Mouse (Mus musculus): ENCODE measurements at regions not wholly inside any gene's neighbourhood (a gene's known extent, or its start where the extent isn't known, plus 50 kb on each side); places are given as distances from the start of the nearest gene placed in this dataset.

- Histone ChIP-seq H3K4me3 (replicated peaks; ENCODE audit: extremely low read depth, low read depth, low read length) (no peak overlapping the region), H3K4me1 (ENCODE audit: control insufficient read depth, insufficient read depth, low read length) (no peaks in the 10 kb centered on the region)
- DNase-seq = no peak
- WGBS = 73% methylated on average over 11 of the region's 11 CpGs
- no peak for TF ChIP-seq CTCF (IDR thresholded peaks at IDR 0.05; ENCODE audit: insufficient read depth, low read length)
- no peak for TF ChIP-seq POLR2A (IDR thresholded peaks at IDR 0.05; ENCODE audit: borderline replicate concordance, extremely low read depth, low read depth, low read length)
Measured at GRCm38 (mm10) chr8:15496248-15496647, 450.4 kb upstream of the BB014433 start.

- TF ChIP-seq CTCF (IDR thresholded peaks at IDR 0.05; ENCODE audit: insufficient read depth, low read length) (no peak), POLR2A (IDR thresholded peaks at IDR 0.05; ENCODE audit: borderline replicate concordance, extremely low read depth, low read depth, low read length) (no peak)
- no peak overlapping the region for H3K4me3 ChIP-seq (replicated peaks; ENCODE audit: extremely low read depth, low read depth, low read length)
- H3K4me1 ChIP-seq (ENCODE audit: control insufficient read depth, insufficient read depth, low read length) = no peaks in the 10 kb centered on the region
- DNase-seq = no peak
- WGBS = 75% methylated on average over 4 of the region's 4 CpGs
Measured at GRCm38 (mm10) chr8:15490774-15491173, 444.9 kb upstream of the BB014433 start.

- WGBS = 53% methylated on average over 5 of the region's 5 CpGs
Measured at GRCm38 (mm10) chr8:15487579-15487978, 441.7 kb upstream of the BB014433 start.

GRCm38 (mm10) chr8:15470561-15470960 is 424.7 kb upstream of the BB014433 start:
- TF ChIP-seq CTCF (IDR thresholded peaks at IDR 0.05; ENCODE audit: insufficient read depth, low read length) = no peak
- no peak for TF ChIP-seq POLR2A (IDR thresholded peaks at IDR 0.05; ENCODE audit: borderline replicate concordance, extremely low read depth, low read depth, low read length)
- WGBS = 71% methylated on average over 4 of the region's 4 CpGs
- H3K4me3 ChIP-seq (replicated peaks; ENCODE audit: extremely low read depth, low read depth, low read length) = no peak overlapping the region
- no peak for DNase-seq
- H3K4me1 ChIP-seq (ENCODE audit: control insufficient read depth, insufficient read depth, low read length) = no peaks in the 10 kb centered on the region

More at GRCm38 (mm10) chr8:15487579-15487978, 441.7 kb upstream of the BB014433 start:
- Histone ChIP-seq H3K4me3 (replicated peaks; ENCODE audit: extremely low read depth, low read depth, low read length) (no peak overlapping the region), H3K4me1 (ENCODE audit: control insufficient read depth, insufficient read depth, low read length) (no peaks in the 10 kb centered on the region)
- DNase-seq = no peak
- TF ChIP-seq CTCF (IDR thresholded peaks at IDR 0.05; ENCODE audit: insufficient read depth, low read length) = no peak
- TF ChIP-seq POLR2A (IDR thresholded peaks at IDR 0.05; ENCODE audit: borderline replicate concordance, extremely low read depth, low read depth, low read length) = no peak

- TF ChIP-seq POLR2A (IDR thresholded peaks at IDR 0.05; ENCODE audit: borderline replicate concordance, extremely low read depth, low read depth, low read length) (no peak), CTCF (IDR thresholded peaks at IDR 0.05; ENCODE audit: insufficient read depth, low read length) (no peak)
- Histone ChIP-seq H3K4me1 (ENCODE audit: control insufficient read depth, insufficient read depth, low read length) (no peaks in the 10 kb centered on the region), H3K4me3 (replicated peaks; ENCODE audit: extremely low read depth, low read depth, low read length) (no peak overlapping the region)
- no peak for DNase-seq
- WGBS = 59% methylated on average over 10 of the region's 10 CpGs
Measured at GRCm38 (mm10) chr8:15468540-15469476, 422.9 kb upstream of the BB014433 start.

GRCm38 (mm10) chr8:15438546-15438945 is 392.7 kb upstream of the BB014433 start:
- WGBS = 42% methylated on average over 5 of the region's 5 CpGs

GRCm38 (mm10) chr8:15394722-15395115 is 348.8 kb upstream of the BB014433 start:
- no peak for TF ChIP-seq CTCF (IDR thresholded peaks at IDR 0.05; ENCODE audit: insufficient read depth, low read length)
- TF ChIP-seq POLR2A (IDR thresholded peaks at IDR 0.05; ENCODE audit: borderline replicate concordance, extremely low read depth, low read depth, low read length) = no peak
- Histone ChIP-seq H3K4me3 (replicated peaks; ENCODE audit: extremely low read depth, low read depth, low read length) (no peak overlapping the region), H3K4me1 (ENCODE audit: control insufficient read depth, insufficient read depth, low read length) (no peaks in the 10 kb centered on the region)
- DNase-seq = no peak
- WGBS = 46% methylated on average over 4 of the region's 4 CpGs

More at GRCm38 (mm10) chr8:15438546-15438945, 392.7 kb upstream of the BB014433 start:
- no peak for DNase-seq
- TF ChIP-seq CTCF (IDR thresholded peaks at IDR 0.05; ENCODE audit: insufficient read depth, low read length) = no peak
- no peak for TF ChIP-seq POLR2A (IDR thresholded peaks at IDR 0.05; ENCODE audit: borderline replicate concordance, extremely low read depth, low read depth, low read length)
- H3K4me1 ChIP-seq (ENCODE audit: control insufficient read depth, insufficient read depth, low read length) = no peaks in the 10 kb centered on the region
- H3K4me3 ChIP-seq (replicated peaks; ENCODE audit: extremely low read depth, low read depth, low read length) = no peak overlapping the region

GRCm38 (mm10) chr8:15393936-15394721 is 348.3 kb upstream of the BB014433 start:
- TF ChIP-seq CTCF (IDR thresholded peaks at IDR 0.05; ENCODE audit: insufficient read depth, low read length) (no peak), POLR2A (IDR thresholded peaks at IDR 0.05; ENCODE audit: borderline replicate concordance, extremely low read depth, low read depth, low read length) (no peak)
- no peak overlapping the region for H3K4me3 ChIP-seq (replicated peaks; ENCODE audit: extremely low read depth, low read depth, low read length)
- H3K4me1 ChIP-seq (ENCODE audit: control insufficient read depth, insufficient read depth, low read length) = no peaks in the 10 kb centered on the region
- WGBS = 72% methylated on average over 5 of the region's 5 CpGs
- no peak for DNase-seq

- 45% methylated on average over 4 of the region's 4 CpGs for WGBS
- H3K4me3 ChIP-seq (replicated peaks; ENCODE audit: extremely low read depth, low read depth, low read length) = no peak overlapping the region
- no peak for TF ChIP-seq POLR2A (IDR thresholded peaks at IDR 0.05; ENCODE audit: borderline replicate concordance, extremely low read depth, low read depth, low read length)
- TF ChIP-seq CTCF (IDR thresholded peaks at IDR 0.05; ENCODE audit: insufficient read depth, low read length) = no peak
- no peak for DNase-seq
- H3K4me1 ChIP-seq (ENCODE audit: control insufficient read depth, insufficient read depth, low read length) = no peaks in the 10 kb centered on the region
Measured at GRCm38 (mm10) chr8:15392056-15392455, 346.2 kb upstream of the BB014433 start.
